Mouse (Mus musculus) stomach, embryonic 15.5 days (tissue): ENCODE measurements around the gene Pde6d. TPM values are rescaled to one million over a fixed set of nuclear protein-coding genes. Genes with fewer than 3 reads are reported as not detected.

ENCODE experiments used
- ATAC-seq: fragments of 200-750 bp; cut with Nextera tagmentation; 2 replicates; pipeline ENCODE4 v1.8.0; 2017; ENCODE audit warnings: low read depth, moderate number of reproducible peaks, moderate TSS enrichment; ENCODE audit not compliant: insufficient read depth, low FRiP score
- H3K27ac ChIP-seq: fragments of 300-500 bp; sonication (generic); 2 replicates; pipeline ENCODE4 v1.5.1; 2015; ENCODE audit warnings: mild to moderate bottlenecking, inconsistent platforms
- H3K27me3 ChIP-seq: fragments of 300-500 bp; sonication (generic); replicated peaks from 2 replicates; pipeline ENCODE4 v1.6.1; 2015; ENCODE audit warnings: inconsistent platforms
- H3K36me3 ChIP-seq: fragments of 300-500 bp; sonication (generic); 2 replicates; pipeline ENCODE4 v1.6.1; 2015; ENCODE audit warnings: inconsistent platforms
- H3K4me1 ChIP-seq: fragments of 300-500 bp; sonication (generic); 2 replicates; pipeline ENCODE4 v1.6.1; 2015; ENCODE audit warnings: inconsistent platforms
- H3K4me2 ChIP-seq: fragments of 300-500 bp; sonication (generic); 2 replicates; pipeline ENCODE4 v1.6.1; 2015; ENCODE audit warnings: mild to moderate bottlenecking, inconsistent platforms
- H3K4me3 ChIP-seq: fragments of 300-500 bp; sonication (generic); replicated peaks from 2 replicates; pipeline ENCODE4 v1.5.1; 2015; ENCODE audit warnings: inconsistent platforms
- H3K9ac ChIP-seq: fragments of 300-500 bp; sonication (generic); 2 replicates; pipeline ENCODE4 v1.6.1; 2015; ENCODE audit warnings: inconsistent platforms
- H3K9me3 ChIP-seq: fragments of 300-500 bp; sonication (generic); 2 replicates; pipeline ENCODE4 v1.6.1; 2016; ENCODE audit warnings: inconsistent platforms
- WGBS: fragments of 180-500 bp; shearing (Covaris S2); methylation state at CpG from one replicate; pipeline ENCODE4 v1.1.7; 2015; 5-methylcytosine and 5-hydroxymethylcytosine counted together
- polyA plus RNA-seq: library from polyadenylated mRNA; unstranded; fragments of >200 nt; fragmentation: Nextera tagmentation; extraction: Ambion mirVana; gene quantifications from 2 replicates; pipeline ENCODE4 v1.2.1, GENCODE M21; 2015

The Pde6d gene
- 53.7 and 59.4 TPM in 2 replicates for polyA plus RNA-seq

DNA sequence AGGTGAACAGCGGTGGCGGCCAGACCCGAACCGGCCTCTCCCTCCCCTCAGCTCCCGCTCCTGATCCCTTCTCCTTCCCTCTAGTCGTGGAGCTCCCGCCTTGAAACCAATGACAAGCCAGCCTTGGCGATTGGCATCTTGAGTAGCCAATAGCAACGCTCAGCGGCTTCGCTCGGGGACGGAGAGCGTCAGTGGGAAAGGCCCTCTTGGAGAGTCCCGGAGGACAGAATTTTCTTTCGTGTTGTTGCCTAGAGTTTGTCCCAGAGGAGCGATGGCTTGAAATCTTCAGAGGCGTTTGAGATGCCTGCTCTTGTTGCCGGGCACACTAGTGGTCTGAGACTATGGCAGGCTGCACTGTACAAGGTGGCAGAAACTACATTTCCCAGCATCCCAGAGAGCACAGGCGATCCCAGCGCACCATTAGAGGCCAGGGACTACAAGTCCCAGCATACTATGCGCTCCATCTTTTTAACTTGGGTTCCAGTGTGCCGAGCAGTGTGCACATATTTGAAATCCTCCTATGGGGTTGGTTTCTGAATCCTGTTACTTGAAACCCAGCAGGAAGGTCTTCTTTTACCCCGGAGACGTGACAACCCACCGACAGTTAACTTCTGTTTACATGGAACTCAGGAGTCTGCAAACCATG lies at the start of gene Pde6d, which contains the start of gene Cops7b:
Gene Pde6d, minus strand, starts transcription at position 179 of the 646 bp plus-strand sequence.
Gene Cops7b, plus strand, starts transcription at position 454 of the 646 bp plus-strand sequence.
- Histone ChIP-seq H3K36me3 (no peaks in the 10 kb centered on the region), H3K4me1 (peaks cover 3% of the 10 kb centered on the region; the same call in 1 of the 2 replicates), H3K4me3 (peak within 1 kb of the TSS; percentile 71), H3K9ac (peak within 1 kb of the TSS; percentile 73), H3K27me3 (no peaks in the 10 kb centered on the region), H3K4me2 (peak within 1 kb of the TSS; percentile 80), H3K27ac (no peak within 1 kb of the TSS; the same call in 1 of the 2 replicates), H3K9me3 (no peaks in the 10 kb centered on the region)
- WGBS: under 1% methylated on average over 26 of the region's 26 CpGs
- ATAC-seq: peak; percentile 97

GRCm38 (mm10) chr1:86630527-86630926 lies 48.1 kb upstream of the Pde6d start:
- Histone ChIP-seq H3K4me3 (no peak overlapping the region), H3K9ac (no peak overlapping the region), H3K4me1 (peaks cover 12% of the 10 kb centered on the region; the same call in 1 of the 2 replicates), H3K27ac (no peak overlapping the region), H3K4me2 (no peak overlapping the region), H3K27me3 (no peaks in the 10 kb centered on the region), H3K9me3 (no peaks in the 10 kb centered on the region), H3K36me3 (no peaks in the 10 kb centered on the region)
- no peak for ATAC-seq
- WGBS: 73% methylated on average over 4 of the region's 4 CpGs

GRCm38 (mm10) chr1:86629936-86630335 lies 47.5 kb upstream of the Pde6d start:
- ATAC-seq: no peak
- WGBS: 51% methylated on average over 4 of the region's 4 CpGs
- Histone ChIP-seq H3K27me3 (no peaks in the 10 kb centered on the region), H3K4me3 (no peak overlapping the region), H3K27ac (no peak overlapping the region), H3K9me3 (no peaks in the 10 kb centered on the region), H3K9ac (no peak overlapping the region), H3K4me1 (peaks cover 12% of the 10 kb centered on the region; the same call in 1 of the 2 replicates), H3K36me3 (no peaks in the 10 kb centered on the region), H3K4me2 (no peak overlapping the region)

DNA sequence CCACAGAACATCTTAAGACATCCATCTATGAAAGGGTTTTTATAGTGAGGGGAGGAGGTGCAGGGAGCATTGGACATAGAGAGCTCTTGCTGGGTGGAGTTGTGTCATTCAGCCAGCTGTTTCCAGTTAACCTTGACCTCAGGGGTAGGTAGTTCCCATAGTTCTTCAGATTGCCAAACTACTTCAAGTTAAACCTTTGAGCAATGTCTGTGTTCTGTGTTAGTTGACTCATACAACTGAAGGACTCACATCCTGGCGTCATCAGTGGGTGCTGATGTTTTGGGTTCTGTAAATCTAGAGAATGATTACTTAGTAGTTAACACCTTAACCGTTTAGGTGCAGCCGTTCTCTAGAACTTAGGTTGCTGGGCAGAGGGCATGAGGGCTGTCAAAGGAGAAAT lies 45.8 kb upstream of the Pde6d start:
- Histone ChIP-seq H3K9ac (no peak overlapping the region), H3K9me3 (no peaks in the 10 kb centered on the region), H3K4me2 (no peak overlapping the region), H3K4me3 (no peak overlapping the region), H3K4me1 (0 out of 2 replicates have a peak, but pooled peaks cover 5% of the 10 kb centered on the region), H3K36me3 (no peaks in the 10 kb centered on the region), H3K27ac (no peak overlapping the region), H3K27me3 (no peaks in the 10 kb centered on the region)
- WGBS: 54% methylated on average over 3 of the region's 3 CpGs
- no peak for ATAC-seq

DNA sequence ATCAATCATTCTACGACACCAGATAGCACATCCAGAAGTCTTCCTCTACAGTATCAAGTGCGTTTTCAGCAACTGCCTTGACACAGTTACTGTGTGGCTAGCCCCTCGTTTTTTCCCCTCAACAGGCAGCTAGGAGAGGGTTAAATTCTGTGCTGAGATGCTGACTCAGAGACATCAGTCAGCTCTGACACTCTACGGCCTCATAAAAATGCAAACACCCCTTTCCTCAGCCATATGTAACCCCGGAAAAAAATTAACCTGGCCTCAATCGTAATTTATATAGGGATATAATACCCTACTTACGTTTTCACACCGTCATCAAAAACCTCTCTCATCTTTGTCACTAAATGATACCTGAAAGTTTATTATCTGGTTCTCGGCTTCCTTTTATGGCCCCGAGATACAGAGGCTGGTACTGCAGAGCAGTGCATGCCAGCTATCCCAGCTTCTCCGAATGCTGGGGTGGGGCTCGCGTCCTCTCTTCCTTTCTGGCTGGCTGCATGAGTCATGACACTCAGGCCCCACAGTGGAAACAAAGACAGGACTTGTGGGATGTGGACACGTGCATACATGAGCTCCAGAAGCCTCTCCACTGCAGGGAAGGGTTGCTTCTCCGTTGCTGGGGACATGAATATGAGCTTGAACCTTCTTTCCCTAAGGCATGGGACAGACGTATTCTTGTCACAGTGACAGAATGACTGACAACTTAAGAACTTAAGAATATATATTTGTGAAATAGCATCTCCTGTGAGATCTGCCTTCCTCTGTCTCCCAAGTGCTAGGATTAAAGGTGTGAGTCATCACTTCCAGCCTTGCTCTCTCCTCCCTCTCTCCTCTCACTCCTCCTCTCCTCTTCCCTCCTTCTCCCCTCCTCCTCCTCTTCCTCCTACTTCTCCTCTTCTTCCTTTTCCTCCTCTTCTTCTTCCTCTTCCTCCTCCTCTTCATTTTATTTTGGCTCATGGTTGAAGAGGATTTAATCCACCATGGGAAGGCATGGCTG lies 40.9 kb upstream of the Pde6d start:
- H3K9ac ChIP-seq: no peak overlapping the region
- H3K36me3 ChIP-seq: no peaks in the 10 kb centered on the region
- 0 out of 2 replicates have a peak, but pooled peaks cover 6% of the 10 kb centered on the region for H3K4me1 ChIP-seq
- no peaks in the 10 kb centered on the region for H3K9me3 ChIP-seq
- ATAC-seq: no peak
- no peak overlapping the region for H3K27ac ChIP-seq
- H3K4me2 ChIP-seq: peak overlapping the region; percentile 25
- H3K4me3 ChIP-seq: no peak overlapping the region
- WGBS: 27% methylated on average over 16 of the region's 16 CpGs
- no peaks in the 10 kb centered on the region for H3K27me3 ChIP-seq

GRCm38 (mm10) chr1:86622296-86622695 lies 39.9 kb upstream of the Pde6d start:
- H3K27me3 ChIP-seq: no peaks in the 10 kb centered on the region
- H3K9ac ChIP-seq: no peak overlapping the region
- H3K4me1 ChIP-seq: 0 out of 2 replicates have a peak, but pooled peaks cover 6% of the 10 kb centered on the region
- no peak overlapping the region for H3K27ac ChIP-seq
- no peaks in the 10 kb centered on the region for H3K9me3 ChIP-seq
- no peak overlapping the region for H3K4me3 ChIP-seq
- H3K4me2 ChIP-seq: no peak overlapping the region
- H3K36me3 ChIP-seq: no peaks in the 10 kb centered on the region
- 71% methylated on average over 2 of the region's 2 CpGs for WGBS
- ATAC-seq: no peak

GRCm38 (mm10) chr1:86618454-86619125 lies 36.2 kb upstream of the Pde6d start:
- no peaks in the 10 kb centered on the region for H3K27me3 ChIP-seq
- H3K4me3 ChIP-seq: no peak overlapping the region
- H3K4me2 ChIP-seq: no peak overlapping the region
- H3K9me3 ChIP-seq: no peaks in the 10 kb centered on the region
- 0 out of 2 replicates have a peak, but pooled peaks cover 6% of the 10 kb centered on the region for H3K4me1 ChIP-seq
- ATAC-seq: no peak
- H3K36me3 ChIP-seq: no peaks in the 10 kb centered on the region
- WGBS: 60% methylated on average over 10 of the region's 10 CpGs
- H3K9ac ChIP-seq: no peak overlapping the region
- no peak overlapping the region for H3K27ac ChIP-seq

DNA sequence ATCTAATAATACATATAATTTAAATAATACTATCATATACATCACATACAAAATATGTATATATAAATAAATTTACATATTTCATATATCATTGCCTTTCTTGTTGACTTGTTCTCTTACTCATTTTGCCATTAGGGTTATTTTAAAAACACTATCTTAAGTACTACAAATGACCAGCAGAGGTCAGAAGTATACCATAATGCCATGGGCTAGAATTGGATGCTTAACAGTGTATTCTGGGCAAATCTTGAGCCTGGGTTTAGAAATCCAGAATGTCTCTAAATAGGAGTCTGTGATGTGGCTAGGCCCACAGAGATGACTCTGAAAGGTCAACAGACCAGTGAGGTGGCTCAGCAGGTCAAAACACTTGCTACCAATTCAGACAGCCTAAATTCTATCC lies 31.8 kb upstream of the Pde6d start:
- H3K9ac ChIP-seq: no peak overlapping the region
- H3K27ac ChIP-seq: no peak overlapping the region
- H3K9me3 ChIP-seq: no peaks in the 10 kb centered on the region
- ATAC-seq: no peak
- no peak overlapping the region for H3K4me2 ChIP-seq
- no peak overlapping the region for H3K4me3 ChIP-seq
- no peaks in the 10 kb centered on the region for H3K4me1 ChIP-seq
- H3K27me3 ChIP-seq: no peaks in the 10 kb centered on the region
- H3K36me3 ChIP-seq: no peaks in the 10 kb centered on the region

DNA sequence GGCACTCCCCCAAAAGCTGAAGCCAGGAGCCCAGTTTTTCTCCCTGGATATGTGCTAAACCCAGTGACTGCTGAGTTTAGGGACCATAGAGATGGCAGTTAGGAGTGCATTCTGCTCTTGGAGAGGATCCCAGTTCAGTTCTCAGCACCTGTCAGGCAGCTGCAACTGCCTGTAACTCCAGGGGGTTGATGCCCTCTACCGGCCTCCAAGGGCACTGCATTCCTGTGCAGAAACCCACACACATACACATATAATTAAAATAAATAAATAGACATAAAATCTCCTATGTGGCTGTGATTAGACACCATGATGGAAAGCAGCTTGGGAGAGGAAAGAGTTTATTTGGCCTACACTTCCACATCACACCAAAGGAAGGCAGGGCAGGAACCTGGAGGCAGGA lies 29.7 kb upstream of the Pde6d start:
- H3K27me3 ChIP-seq: no peaks in the 10 kb centered on the region
- H3K4me3 ChIP-seq: no peak overlapping the region
- no peak overlapping the region for H3K4me2 ChIP-seq
- H3K9ac ChIP-seq: no peak overlapping the region
- no peaks in the 10 kb centered on the region for H3K4me1 ChIP-seq
- ATAC-seq: no peak
- H3K9me3 ChIP-seq: no peaks in the 10 kb centered on the region
- H3K36me3 ChIP-seq: peaks cover 4% of the 10 kb centered on the region; the same call in 1 of the 2 replicates
- no peak overlapping the region for H3K27ac ChIP-seq
- WGBS: 65% methylated on average over 1 of the region's 1 CpGs

GRCm38 (mm10) chr1:86610954-86611353 lies 28.5 kb upstream of the Pde6d start:
- Histone ChIP-seq H3K36me3 (peaks cover 8% of the 10 kb centered on the region; the same call in 1 of the 2 replicates), H3K27me3 (no peaks in the 10 kb centered on the region), H3K4me2 (no peak overlapping the region), H3K9ac (no peak overlapping the region), H3K27ac (no peak overlapping the region), H3K9me3 (no peaks in the 10 kb centered on the region), H3K4me1 (no peaks in the 10 kb centered on the region), H3K4me3 (no peak overlapping the region)
- 82% methylated on average over 1 of the region's 1 CpGs for WGBS
- no peak for ATAC-seq

- H3K27me3 ChIP-seq: no peaks in the 10 kb centered on the region
- H3K4me3 ChIP-seq: no peak overlapping the region
- no peak overlapping the region for H3K4me2 ChIP-seq
- H3K36me3 ChIP-seq: peaks cover 47% of the 10 kb centered on the region
- H3K4me1 ChIP-seq: no peaks in the 10 kb centered on the region
- no peaks in the 10 kb centered on the region for H3K9me3 ChIP-seq
- no peak overlapping the region for H3K9ac ChIP-seq
- no peak for ATAC-seq
- WGBS: 81% methylated on average over 2 of the region's 2 CpGs
- no peak overlapping the region for H3K27ac ChIP-seq
Observed at GRCm38 (mm10) chr1:86600117-86600516, 17.7 kb upstream of the Pde6d start.
